22 mouse cellular contexts compared by ENCODE assay signal in genomic region chr8:91836685-91837084, GRCm38 (mm10). TPM values are rescaled to one million over a fixed set of nuclear protein-coding genes. Genes with fewer than 3 reads are reported as not detected.
DNase-seq lines count a peak whose midpoint lies in the region; ATAC-seq and TF ChIP-seq lines count a peak whose summit lies in the region.
"Had no signal": no experiment of that assay in that cellular context is flagged by ENCODE, and none has a peak within 500 bp of the region (broad histone marks: within the 10 kb centered on the region; RNA-seq: fewer than 3 reads in every experiment).

No protein-coding gene starts in this region.

- peak overlapping the region; percentile 32; the same call in 1 of the 2 replicates for H3K4me2 ChIP-seq in intestine, postnatal 0 days (replicated peaks; ENCODE audit: low read depth)
- no peak overlapping the region for H3K4me2 ChIP-seq in liver, postnatal 0 days (ENCODE audit: low read depth, low read length)
- H3K4me2 ChIP-seq: embryonic facial prominence, embryonic 15.5 days; forebrain, embryonic 15.5 days; heart, embryonic 13.5 days; hindbrain, embryonic 12.5 days had no signal

- TF ChIP-seq EP300 in ES-Bruce4 (IDR thresholded peaks at IDR 0.05; ENCODE audit: insufficient read depth, low read depth, low read length), result no peak
- no peak for TF ChIP-seq EP300 in liver, postnatal 0 days (IDR thresholded peaks at IDR 0.05; ENCODE audit: low read depth)

- H3K36me3 ChIP-seq in kidney, adult 2 months (ENCODE audit: control insufficient read depth, insufficient read depth, low read length), result no peaks in the 10 kb centered on the region
- H3K36me3 ChIP-seq in ES-Bruce4 (ENCODE audit: control insufficient read depth, insufficient read depth, low read length, poor library complexity, severe bottlenecking), result no peaks in the 10 kb centered on the region
- no peaks in the 10 kb centered on the region for H3K36me3 ChIP-seq in intestine, postnatal 0 days (ENCODE audit: control insufficient read depth, insufficient read depth)
- H3K36me3 ChIP-seq in liver, postnatal 0 days (replicated peaks; ENCODE audit: insufficient read depth, low read length), result no peaks in the 10 kb centered on the region
- H3K36me3 ChIP-seq: embryonic facial prominence, embryonic 15.5 days; forebrain, embryonic 10.5 days; forebrain, embryonic 15.5 days; heart, embryonic 13.5 days; hindbrain, embryonic 12.5 days had no signal

- no peaks in the 10 kb centered on the region for H3K9me3 ChIP-seq in ES-Bruce4 (replicated peaks; ENCODE audit: control insufficient read depth, insufficient read depth, low read length, poor library complexity, severe bottlenecking)
- H3K9me3 ChIP-seq in intestine, postnatal 0 days (ENCODE audit: control insufficient read depth), result no peaks in the 10 kb centered on the region
- H3K9me3 ChIP-seq in liver, postnatal 0 days (ENCODE audit: low read length), result no peaks in the 10 kb centered on the region
- H3K9me3 ChIP-seq: embryonic facial prominence, embryonic 15.5 days; forebrain, embryonic 10.5 days; forebrain, embryonic 15.5 days; heart, embryonic 13.5 days; hindbrain, embryonic 12.5 days had no signal

- 56% methylated on average over 9 of the region's 9 CpGs for whole genome bisulfite sequencing in kidney, adult 2 months
- 27% methylated on average over 9 of the region's 9 CpGs for WGBS in intestine, postnatal 0 days
- 43% methylated on average over 9 of the region's 9 CpGs for WGBS in liver, postnatal 0 days (ENCODE audit: insufficient replicate concordance)

- H3K4me1 ChIP-seq in kidney, adult 2 months (ENCODE audit: control insufficient read depth, insufficient read depth, low read length), result no peaks in the 10 kb centered on the region
- H3K4me1 ChIP-seq in ES-Bruce4 (ENCODE audit: control insufficient read depth, insufficient read depth, low read length), result no peaks in the 10 kb centered on the region
- no peaks in the 10 kb centered on the region for H3K4me1 ChIP-seq in intestine, postnatal 0 days (replicated peaks; ENCODE audit: control insufficient read depth, insufficient read depth, low read length)
- H3K4me1 ChIP-seq in liver, postnatal 0 days (ENCODE audit: insufficient read depth), result no peaks in the 10 kb centered on the region
- H3K4me1 ChIP-seq: embryonic facial prominence, embryonic 15.5 days; forebrain, embryonic 15.5 days; heart, embryonic 13.5 days had no signal

- no peaks in the 10 kb centered on the region for H3K27me3 ChIP-seq in kidney, adult 2 months (replicated peaks; ENCODE audit: control insufficient read depth, insufficient read depth, low read length)
- no peaks in the 10 kb centered on the region for H3K27me3 ChIP-seq in ES-Bruce4 (ENCODE audit: control insufficient read depth, insufficient read depth, low read length, poor library complexity, severe bottlenecking)
- H3K27me3 ChIP-seq in intestine, postnatal 0 days (replicated peaks; ENCODE audit: control insufficient read depth, insufficient read depth, low read length), result no peaks in the 10 kb centered on the region; the same call in 1 of the 2 replicates
- 0 out of 2 replicates have a peak, but pooled peaks cover 9% of the 10 kb centered on the region for H3K27me3 ChIP-seq in liver, postnatal 0 days (ENCODE audit: insufficient read depth, low read length)

- no peak overlapping the region for H3K4me3 ChIP-seq in kidney, adult 2 months (ENCODE audit: insufficient read depth, low read depth, low read length)
- peak overlapping the region; percentile 23; the same call in 1 of the 2 replicates for H3K4me3 ChIP-seq in ES-Bruce4 (ENCODE audit: low read depth, low read length)
- H3K4me3 ChIP-seq in intestine, postnatal 0 days (ENCODE audit: low read depth, low read length), result no peak overlapping the region
- no peak overlapping the region for H3K4me3 ChIP-seq in liver, postnatal 0 days (ENCODE audit: low read depth, low read length)
- H3K4me3 ChIP-seq: embryonic facial prominence, embryonic 15.5 days; erythroblast, embryonic 14.5 days; forebrain, embryonic 10.5 days; forebrain, embryonic 15.5 days; heart, embryonic 13.5 days; hindbrain, embryonic 12.5 days had no signal

- ATAC-seq in intestine, postnatal 0 days, result peak; percentile 88
- ATAC-seq in liver, postnatal 0 days, result peak; percentile 56
- ATAC-seq in megakaryocyte-erythroid progenitor cell, adult 5-6 weeks (replicated peaks; ENCODE audit: low FRiP score, low TSS enrichment, poor library complexity, severe bottlenecking), result no peak
- ATAC-seq: activated CD4-positive, CD25-positive, alpha-beta regulatory T cell, adult 4 months; forebrain, embryonic 15.5 days had no signal

- H3K9ac ChIP-seq in ES-Bruce4 (ENCODE audit: low read depth, poor library complexity, severe bottlenecking), result no peak overlapping the region
- H3K9ac ChIP-seq in intestine, postnatal 0 days (ENCODE audit: low read depth, low read length), result no peak overlapping the region
- no peak overlapping the region for H3K9ac ChIP-seq in liver, postnatal 0 days (replicated peaks)
- H3K9ac ChIP-seq: embryonic facial prominence, embryonic 15.5 days; forebrain, embryonic 15.5 days; heart, embryonic 13.5 days; hindbrain, embryonic 12.5 days had no signal

- no peak for TF ChIP-seq CTCF in kidney, adult 2 months (conservative IDR thresholded peaks at IDR 0.05; ENCODE audit: insufficient read depth, insufficient read length, low read depth, low read length)
- TF ChIP-seq CTCF in ES-Bruce4 (IDR thresholded peaks at IDR 0.05; ENCODE audit: low read depth, low read length), result no peak
- TF ChIP-seq CTCF in intestine, postnatal 0 days (IDR thresholded peaks at IDR 0.05; ENCODE audit: low read depth), result no peak
- no peak for TF ChIP-seq CTCF in liver, postnatal 0 days (IDR thresholded peaks at IDR 0.05; ENCODE audit: low read depth)

- H3K27ac ChIP-seq in kidney, adult 2 months (ENCODE audit: insufficient read depth, low read depth, low read length), result no peak overlapping the region
- no peak overlapping the region for H3K27ac ChIP-seq in ES-Bruce4 (ENCODE audit: insufficient read depth, low read length)
- H3K27ac ChIP-seq in intestine, postnatal 0 days (ENCODE audit: low read depth, low read length), result no peak overlapping the region
- H3K27ac ChIP-seq in liver, postnatal 0 days (ENCODE audit: low read depth), result no peak overlapping the region
- H3K27ac ChIP-seq: embryonic facial prominence, embryonic 15.5 days; forebrain, embryonic 10.5 days; forebrain, embryonic 15.5 days; heart, embryonic 13.5 days; hindbrain, embryonic 12.5 days had no signal

- TF ChIP-seq POLR2A in kidney, adult 2 months (IDR thresholded peaks at IDR 0.05; ENCODE audit: low read depth, low read length), result no peak
- TF ChIP-seq POLR2A in ES-Bruce4 (IDR thresholded peaks at IDR 0.05; ENCODE audit: insufficient read depth, low read length), result no peak

- DNase-seq in kidney, adult 2 months, result peak; percentile 7
- no peak for DNase-seq in kidney, adult 11 months
- peak; percentile 28 for DNase-seq in liver, postnatal 0 days
- DNase-seq in adrenal gland, postnatal 36 days, result no peak
- DNase-seq: adrenal gland, postnatal 14 days; cerebellum, adult 18-20 months; cerebellum, adult 9-11 months; embryo, embryonic 11 days; gastrocnemius, postnatal 36 days; heart, adult 11 months; heart, postnatal 36 days had no signal

RNA-seq across cellular contexts. Expression of gene Irx3, which starts 34.8 kb away (rescaled TPM):
- 22.3 and 28.5 TPM in 2 replicates for polyA plus RNA-seq in kidney, adult 2 months (2012; rRNA removed)
- polyA plus RNA-seq in ES-Bruce4 (2011; ENCODE audit: insufficient read depth, insufficient read length, low read depth, missing spikeins), result 1.0 and 1.5 TPM in 2 replicates
- polyA plus RNA-seq in intestine, postnatal 0 days (2015; fragmentation: Nextera tagmentation; extraction: Ambion mirVana), result 0.29 and 0.60 TPM in 2 replicates
- not detected in 2 replicates for polyA plus RNA-seq in liver, postnatal 0 days (2015; fragmentation: Nextera tagmentation; extraction: Ambion mirVana)
- total RNA-seq in adrenal gland, postnatal 36 days (2021), result 1 to 10 TPM; 9.0 to 9.5 TPM
- total RNA-seq in megakaryocyte-erythroid progenitor cell, adult 5-6 weeks (2014; fragmentation: Nextera tagmentation), result not detected in 2 replicates
- total RNA-seq in megakaryocyte-erythroid progenitor cell, adult 5-6 weeks (2017), result not detected in 2 replicates
- total RNA-seq: common myeloid progenitor, adult 5-6 weeks had no signal
- polyA plus RNA-seq: activated CD4-positive, CD25-positive, alpha-beta regulatory T cell, adult 4 months; erythroblast, embryonic 14.5 days had no signal

Comparison
In these comparisons a context has a peak if more than half of its experiments do, and no peak if none do; other contexts are left out.
1. DNase-seq: peak in kidney, adult 2 months (single experiment) and liver, postnatal 0 days (single experiment); none in kidney, adult 11 months (single experiment) and adrenal gland, postnatal 36 days (0 of 2).